Mouse (Mus musculus) inflammation-experienced regulatory T-cells, adult 6 months (primary cell): ENCODE measurements around the gene Glo1. TPM values are rescaled to one million over a fixed set of nuclear protein-coding genes. Genes with fewer than 3 reads are reported as not detected.

Experiments used
- ATAC-seq: one replicate; pipeline ENCODE4 v1.8.0; 2017
- polyA plus RNA-seq, 3 experiments: library from polyadenylated mRNA; unstranded; fragments of 100-300 nt; shearing (Covaris generic); gene quantifications; one replicate each; pipeline ENCODE4 v1.2.1; 2017

Glo1 gene
- polyA plus RNA-seq, result 100 to 1,000 TPM; 115 to 125 (median 121) TPM

GRCm38 (mm10) chr17:30626719-30627118, at the start of gene Glo1:
Glo1 (minus strand) TSS chr17:30626871.
- peak; percentile 68 for ATAC-seq

- ATAC-seq, result no peak
Measured at GRCm38 (mm10) chr17:30675021-30675740, 48.5 kb upstream of the Glo1 start.

DNA sequence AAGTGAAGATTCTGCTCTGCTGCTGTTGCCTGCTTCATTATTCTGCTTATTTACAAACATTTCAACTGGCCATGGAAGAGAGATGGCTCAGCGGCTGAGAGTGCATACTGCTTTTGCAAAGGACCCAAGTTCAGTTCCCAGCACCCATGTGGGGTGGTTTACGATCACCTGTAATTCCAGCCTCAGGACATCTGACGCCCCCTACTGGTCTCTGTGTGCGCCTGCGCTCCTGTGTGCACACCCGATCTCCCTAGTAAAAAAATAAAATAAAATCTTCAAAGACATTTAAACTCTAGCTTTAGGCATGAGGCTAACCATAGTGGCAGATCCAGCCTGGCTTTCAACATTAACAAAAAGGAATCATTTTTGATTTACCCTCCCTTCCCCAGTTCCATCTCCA, 46.4 kb upstream of the Glo1 start:
- ATAC-seq, result no peak

DNA sequence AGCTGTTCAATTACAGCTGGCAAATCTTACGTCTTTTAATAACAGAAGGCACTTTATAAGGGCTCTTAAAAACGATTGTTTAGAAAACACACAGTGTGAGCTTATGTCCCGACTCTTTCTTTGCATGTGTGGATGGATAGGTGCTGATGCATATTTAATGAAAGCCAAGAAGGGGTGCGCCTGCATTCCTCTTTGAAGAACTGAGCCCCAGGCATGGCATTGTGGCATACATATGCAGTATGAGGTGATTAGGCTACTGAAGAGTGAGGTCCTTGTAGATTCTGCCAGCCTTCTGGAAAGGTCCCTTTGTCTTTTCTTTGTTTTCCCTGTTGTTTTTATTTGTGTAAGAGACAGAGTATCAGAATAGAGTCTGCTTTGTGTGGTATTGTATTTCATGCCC, 45.9 kb upstream of the Glo1 start:
- ATAC-seq, result no peak

GRCm38 (mm10) chr17:30664856-30665255, 38.2 kb upstream of the Glo1 start:
- no peak for ATAC-seq

DNA sequence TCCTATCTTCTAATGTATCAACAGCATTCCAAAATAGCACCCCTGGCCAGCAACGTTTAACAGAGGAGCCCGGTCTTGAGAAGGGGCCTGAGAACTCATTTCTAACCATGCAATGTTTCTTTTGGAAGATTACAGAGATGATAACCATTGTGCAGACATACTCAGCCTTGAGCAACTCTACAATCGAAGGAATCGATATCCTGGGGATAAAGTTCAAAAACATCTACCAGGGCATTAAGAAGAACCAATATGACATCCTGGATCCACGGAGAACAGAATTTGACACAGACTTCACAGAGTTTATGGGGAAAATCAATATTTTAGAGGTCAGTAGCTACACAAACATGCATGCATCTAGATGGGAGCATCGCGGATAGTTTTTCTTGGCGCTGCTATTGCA, 36.5 kb upstream of the Glo1 start:
- no peak for ATAC-seq

DNA sequence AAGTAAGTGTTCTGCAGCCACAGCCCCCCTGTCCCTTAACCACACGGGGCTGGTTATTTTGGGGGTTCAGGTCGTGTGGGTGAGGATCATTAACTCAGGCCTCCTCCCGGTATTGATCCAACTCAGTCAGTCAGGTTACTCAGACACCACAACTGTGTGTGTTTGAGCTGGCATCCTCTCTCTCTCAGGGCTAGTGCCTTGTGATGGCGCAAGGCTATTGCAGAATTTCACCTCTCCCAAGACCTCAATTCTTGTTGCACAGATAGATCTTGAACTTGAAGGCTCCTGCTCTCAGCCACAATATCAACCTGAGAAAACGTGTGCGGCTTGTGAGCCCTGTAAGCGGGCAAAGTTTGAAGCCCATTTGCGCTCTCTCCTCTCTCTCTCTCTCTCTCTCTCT, 35.5 kb upstream of the Glo1 start:
- no peak for ATAC-seq

GRCm38 (mm10) chr17:30658152-30658544, 31.5 kb upstream of the Glo1 start:
- no peak for ATAC-seq

DNA sequence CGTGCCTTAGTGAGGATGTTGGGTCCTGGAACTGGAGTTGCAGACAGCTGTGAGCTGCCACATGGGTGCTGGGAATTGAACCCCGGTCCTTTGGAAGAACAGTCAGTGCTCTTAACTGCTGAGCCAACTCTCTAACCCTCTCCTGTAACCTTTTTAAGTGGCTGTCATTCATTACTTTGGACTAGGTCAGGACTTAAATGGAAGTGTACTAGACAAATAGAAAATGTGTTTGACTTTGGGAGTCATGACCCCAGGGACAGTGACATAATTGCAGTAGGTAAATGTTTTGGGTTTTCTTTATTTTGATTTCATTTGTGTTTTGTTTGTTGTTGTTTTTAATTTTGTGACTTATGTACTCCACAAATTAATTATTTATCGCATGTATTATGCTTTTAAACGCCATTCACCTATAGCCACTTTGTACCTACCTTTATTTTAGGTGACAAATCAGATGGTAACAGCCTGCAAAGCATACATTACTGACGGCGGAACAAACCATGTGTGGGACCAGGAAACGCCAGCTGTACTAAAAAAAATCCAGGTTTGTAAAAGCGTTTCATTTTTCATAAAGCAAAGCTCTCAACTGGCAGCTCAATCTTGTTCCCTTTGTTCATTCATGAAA, 31.0 kb upstream of the Glo1 start:
- no peak for ATAC-seq

DNA sequence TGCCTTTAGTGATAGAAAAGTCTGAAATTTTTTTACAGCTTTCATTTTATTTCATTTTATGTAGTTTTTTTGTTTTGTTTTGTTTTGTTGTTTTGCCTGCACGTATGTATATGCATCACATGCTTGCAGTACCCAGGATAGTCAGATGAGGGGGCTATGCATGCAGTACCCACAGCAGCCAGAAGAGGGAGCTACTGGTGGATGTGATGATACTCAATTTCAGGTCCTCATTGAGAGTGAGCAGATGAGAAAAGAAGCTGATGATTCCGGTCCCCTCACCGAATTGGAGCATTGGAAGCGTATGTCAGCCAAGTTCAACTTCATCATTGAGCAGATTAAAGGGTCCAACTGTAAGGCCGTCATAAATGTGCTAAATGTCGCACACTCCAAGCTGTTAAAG, 26.3 kb upstream of the Glo1 start:
- no peak for ATAC-seq

GRCm38 (mm10) chr17:30648770-30649169, 22.1 kb upstream of the Glo1 start:
- no peak for ATAC-seq

GRCm38 (mm10) chr17:30640896-30641295, 14.2 kb upstream of the Glo1 start:
- no peak for ATAC-seq

DNA sequence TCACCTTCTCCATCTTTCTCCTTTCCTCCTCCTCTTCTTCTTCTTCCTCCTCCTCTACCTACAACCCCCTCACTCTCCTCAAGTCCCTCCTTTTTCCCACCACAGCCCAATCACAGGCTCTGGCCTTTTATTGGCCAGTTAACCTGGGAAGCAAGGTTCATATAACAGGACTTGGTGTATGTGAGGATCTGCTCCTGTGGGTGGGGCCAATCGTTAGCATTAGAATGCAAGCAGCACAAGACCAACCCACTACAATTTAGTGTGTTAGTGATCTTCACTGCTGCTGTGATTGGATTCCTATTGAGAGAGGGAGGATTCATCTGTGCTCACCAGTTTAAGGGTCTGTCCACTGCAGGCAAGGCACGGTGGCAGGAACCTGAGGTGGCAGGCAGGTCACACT, 12.3 kb upstream of the Glo1 start:
- ATAC-seq, result no peak

DNA sequence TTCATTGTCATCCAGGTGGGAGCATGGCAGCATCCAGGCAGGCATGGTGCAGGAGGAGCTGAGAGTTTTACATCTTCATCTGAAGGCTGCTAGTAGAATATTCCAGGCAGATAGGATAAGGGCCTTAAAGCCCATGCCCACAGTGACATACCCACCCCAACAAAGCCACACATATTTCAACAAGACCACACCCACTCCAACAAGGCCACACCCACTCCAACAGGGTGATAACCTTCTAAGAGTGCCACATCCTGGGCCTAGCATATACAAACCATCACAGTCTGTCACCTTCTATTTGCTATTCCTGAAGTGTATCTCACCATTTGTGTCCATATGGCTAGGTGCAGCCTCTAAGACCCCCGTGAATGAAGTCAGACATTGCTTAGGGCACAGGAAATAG, 11.0 kb upstream of the Glo1 start:
- no peak for ATAC-seq

GRCm38 (mm10) chr17:30635367-30635766, 8.7 kb upstream of the Glo1 start:
- no peak for ATAC-seq

- peak; percentile 67 for ATAC-seq
Measured at GRCm38 (mm10) chr17:30624132-30624531, 2.5 kb downstream of the Glo1 start, which contains the start of gene Dnah8. Dnah8 (plus strand) TSS chr17:30624354.

DNA sequence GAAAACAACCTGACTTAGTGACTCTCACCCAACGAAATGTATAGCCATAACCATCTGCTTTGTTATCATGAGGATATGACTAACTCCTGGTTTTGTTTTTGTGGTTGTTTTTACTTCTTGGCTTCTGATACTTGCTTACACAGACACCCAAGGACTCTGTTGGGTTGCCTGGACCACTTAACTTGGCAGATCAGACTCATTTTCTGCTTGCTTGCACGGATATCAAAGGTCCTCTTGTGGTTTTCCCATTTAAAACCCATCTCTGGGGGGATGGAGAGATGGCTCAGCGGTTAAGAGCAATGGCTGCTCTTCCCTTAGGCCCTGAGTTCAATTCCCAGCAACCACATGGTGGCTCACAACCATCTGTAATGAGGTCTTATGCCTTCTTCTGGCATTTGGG, 3.5 kb downstream of the Glo1 start:
- no peak for ATAC-seq

GRCm38 (mm10) chr17:30621450-30621849, 5.2 kb downstream of the Glo1 start:
- no peak for ATAC-seq

DNA sequence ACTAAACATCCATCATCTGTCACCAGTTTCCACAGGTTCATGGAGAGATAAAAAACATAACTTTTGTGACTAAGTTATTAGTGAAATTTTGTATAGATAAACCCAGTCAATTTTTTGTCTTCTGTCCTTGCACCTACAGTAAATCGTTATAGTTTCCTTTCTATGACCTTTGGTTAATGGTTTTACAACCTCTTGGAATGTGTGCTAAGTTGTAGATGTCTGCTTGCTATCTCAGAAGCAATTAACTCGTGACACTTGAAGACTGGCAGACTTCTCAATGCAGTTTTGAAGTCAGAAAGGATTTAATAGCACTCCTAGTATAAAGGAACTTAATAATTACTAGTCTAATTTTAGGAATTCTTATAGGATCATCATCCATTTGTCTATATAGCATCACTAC, 6.1 kb downstream of the Glo1 start:
- ATAC-seq, result no peak

- no peak for ATAC-seq
Measured at GRCm38 (mm10) chr17:30619153-30619552, 7.5 kb downstream of the Glo1 start.

DNA sequence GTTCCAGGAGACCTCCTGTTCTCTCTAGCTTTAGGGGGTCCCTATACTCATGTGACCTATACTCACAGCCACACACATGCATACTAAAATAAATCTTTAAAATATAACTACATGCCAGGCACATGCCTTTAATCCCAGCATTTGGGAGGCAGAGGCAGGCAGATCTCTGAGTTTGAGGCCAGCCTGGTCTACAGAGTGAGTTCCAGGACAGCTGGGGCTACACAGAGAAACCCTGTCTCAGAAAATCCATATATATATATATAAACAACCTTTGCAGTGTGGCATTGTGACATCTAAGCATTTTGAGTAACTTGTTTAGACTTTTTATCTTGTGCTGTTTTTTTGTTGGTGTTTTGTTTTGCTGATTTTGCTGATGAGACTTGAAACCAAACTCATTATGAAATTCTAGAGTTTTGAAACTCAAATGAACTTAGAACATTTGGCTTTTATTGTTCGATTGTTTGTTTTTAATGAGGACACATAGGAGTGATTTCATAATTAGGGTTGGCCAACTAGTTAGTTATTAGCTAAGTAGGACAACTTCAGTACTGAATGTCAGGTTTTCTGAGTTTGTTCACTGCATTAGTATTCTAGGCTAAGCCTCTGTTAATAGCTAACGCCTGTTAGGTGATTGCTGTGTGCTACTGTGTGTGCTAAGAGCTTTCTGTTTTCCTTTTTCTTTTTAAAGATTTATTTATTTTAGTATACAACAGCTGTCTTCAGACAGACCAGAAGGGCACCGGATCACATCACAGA, 8.4 kb downstream of the Glo1 start:
- ATAC-seq, result no peak

- no peak for ATAC-seq
Measured at GRCm38 (mm10) chr17:30616203-30616602, 10.5 kb downstream of the Glo1 start.

DNA sequence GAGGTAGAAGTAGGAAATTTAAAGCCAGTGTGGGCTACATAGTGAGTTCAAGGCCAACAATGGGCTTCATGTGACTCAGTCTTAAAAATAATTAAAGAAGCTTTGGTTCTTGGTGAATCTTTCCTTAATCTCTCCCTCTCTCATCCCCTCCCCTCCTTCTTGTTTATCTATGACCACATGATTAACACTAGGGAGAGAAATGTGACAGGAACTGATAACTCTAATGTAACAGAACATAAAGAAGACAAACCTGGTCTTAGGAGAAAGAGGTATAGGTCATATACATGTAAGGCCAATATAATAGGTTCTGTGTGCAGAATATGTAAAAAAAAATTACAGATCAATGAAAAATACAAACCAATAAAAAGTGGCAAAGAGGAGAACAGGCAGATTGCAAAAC, 13.3 kb downstream of the Glo1 start:
- no peak for ATAC-seq
